Mouse (Mus musculus) forebrain, embryonic 14.5 days (tissue): ENCODE measurements around the gene Actr1a. TPM values are rescaled to one million over a fixed set of nuclear protein-coding genes. Genes with fewer than 3 reads are reported as not detected.
A peak's percentile ranks its signal among the peaks of the same experiment; 100 is the strongest.

Source experiments
- ATAC-seq: fragments of 200-750 bp; cut with Nextera tagmentation; 2 replicates; pipeline ENCODE4 v1.8.0; 2017; ENCODE audit warnings: mild to moderate bottlenecking, moderate library complexity
- DNase-seq: peaks from one replicate; pipeline ENCODE4 v3.0.0-alpha.2; 2015; ENCODE audit warnings: low spot score
- H3K27ac ChIP-seq: fragments of 300-500 bp; sonication (generic); 2 replicates; pipeline ENCODE4 v1.5.1; 2014; ENCODE audit warnings: low read depth, mild to moderate bottlenecking, control low read depth, low read length, moderate library complexity
- H3K27me3 ChIP-seq: fragments of 300-500 bp; sonication (generic); replicated peaks from 2 replicates; pipeline ENCODE4 v1.6.1; 2014; ENCODE audit warnings: low read length, control low read depth, mixed read lengths; ENCODE audit not compliant: control insufficient read depth, insufficient read depth
- H3K36me3 ChIP-seq: fragments of 300-500 bp; sonication (generic); 2 replicates; pipeline ENCODE4 v1.6.1; 2014; ENCODE audit warnings: low read length, control low read depth; ENCODE audit not compliant: control insufficient read depth, insufficient read depth
- H3K4me1 ChIP-seq: fragments of 300-500 bp; sonication (generic); 2 replicates; pipeline ENCODE4 v1.6.1; 2014; ENCODE audit warnings: antibody characterized with exemption, low read length, control low read depth; ENCODE audit not compliant: control insufficient read depth, insufficient read depth
- H3K4me2 ChIP-seq: fragments of 300-500 bp; sonication (generic); 2 replicates; pipeline ENCODE4 v1.6.1; 2014; ENCODE audit warnings: mild to moderate bottlenecking, control low read depth, low read length
- H3K4me3 ChIP-seq: fragments of 300-500 bp; sonication (generic); 2 replicates; pipeline ENCODE4 v1.5.1; 2014; ENCODE audit warnings: low read depth, low read length, control low read depth
- H3K9ac ChIP-seq: fragments of 300-500 bp; sonication (generic); 2 replicates; pipeline ENCODE4 v1.6.1; 2014; ENCODE audit warnings: mild to moderate bottlenecking, low read length, control low read depth, moderate library complexity
- H3K9me3 ChIP-seq: fragments of 300-500 bp; sonication (generic); replicated peaks from 2 replicates; pipeline ENCODE4 v1.6.1; 2016; ENCODE audit warnings: low read length, control low read depth, mixed read lengths; ENCODE audit not compliant: control insufficient read depth
- WGBS: fragments of 180-500 bp; shearing (Covaris S2); extraction: QIAGEN DNeasy Blood & Tissue Kit; methylation state at CpG from one replicate; pipeline ENCODE4 v1.1.7; 2014; 5-methylcytosine and 5-hydroxymethylcytosine counted together
- polyA plus RNA-seq: library from polyadenylated mRNA; unstranded; fragments of >200 nt; fragmentation: Nextera tagmentation; extraction: Ambion mirVana; gene quantifications from 2 replicates; pipeline ENCODE4 v1.2.1, GENCODE M21; 2014

Gene Actr1a
- polyA plus RNA-seq, 1 experiment from 2014 or later: 402 TPM

GRCm38 (mm10) chr19:46349550-46349949 is 46.0 kb downstream of the Actr1a start:
- peak overlapping the region; percentile 81 for H3K9ac ChIP-seq
- peak overlapping the region; percentile 65 for H3K4me3 ChIP-seq
- H3K4me1 ChIP-seq: peaks cover 5% of the 10 kb centered on the region; the same call in 1 of the 2 replicates
- DNase-seq: no peak
- H3K27ac ChIP-seq: no peak overlapping the region
- WGBS: 31% methylated on average over 6 of the region's 6 CpGs
- ATAC-seq: no peak
- H3K27me3 ChIP-seq: no peaks in the 10 kb centered on the region; the same call in 1 of the 2 replicates
- peak overlapping the region; percentile 95 for H3K4me2 ChIP-seq
- H3K36me3 ChIP-seq: no peaks in the 10 kb centered on the region
- H3K9me3 ChIP-seq: no peaks in the 10 kb centered on the region

GRCm38 (mm10) chr19:46348761-46349458 is 46.6 kb downstream of the Actr1a start:
- no peaks in the 10 kb centered on the region; the same call in 1 of the 2 replicates for H3K27me3 ChIP-seq
- no peaks in the 10 kb centered on the region for H3K9me3 ChIP-seq
- H3K9ac ChIP-seq: peak overlapping the region; percentile 81
- H3K4me1 ChIP-seq: peaks cover 5% of the 10 kb centered on the region; the same call in 1 of the 2 replicates
- no peaks in the 10 kb centered on the region for H3K36me3 ChIP-seq
- peak; percentile 95 for ATAC-seq
- peak overlapping the region; percentile 86 for H3K27ac ChIP-seq
- peak; percentile 91 for DNase-seq
- WGBS: under 1% methylated on average over 78 of the region's 78 CpGs
- H3K4me3 ChIP-seq: peak overlapping the region; percentile 65
- peak overlapping the region; percentile 95 for H3K4me2 ChIP-seq

GRCm38 (mm10) chr19:46347936-46348668 is 47.4 kb downstream of the Actr1a start:
- H3K9me3 ChIP-seq: no peaks in the 10 kb centered on the region
- H3K4me2 ChIP-seq: peak overlapping the region; percentile 95
- WGBS: 34% methylated on average over 14 of the region's 14 CpGs
- no peaks in the 10 kb centered on the region for H3K36me3 ChIP-seq
- peak overlapping the region; percentile 65 for H3K4me3 ChIP-seq
- ATAC-seq: peak; percentile 19; the same call in 1 of the 2 replicates
- H3K27ac ChIP-seq: peak overlapping the region; percentile 86
- H3K4me1 ChIP-seq: peaks cover 5% of the 10 kb centered on the region; the same call in 1 of the 2 replicates
- H3K9ac ChIP-seq: peak overlapping the region; percentile 81
- DNase-seq: peak; percentile 46
- H3K27me3 ChIP-seq: no peaks in the 10 kb centered on the region; the same call in 1 of the 2 replicates

- H3K4me3 ChIP-seq: no peak overlapping the region
- DNase-seq: no peak
- no peak overlapping the region for H3K9ac ChIP-seq
- H3K27ac ChIP-seq: no peak overlapping the region
- ATAC-seq: no peak
- peaks cover 5% of the 10 kb centered on the region; the same call in 1 of the 2 replicates for H3K4me1 ChIP-seq
- H3K9me3 ChIP-seq: no peaks in the 10 kb centered on the region
- no peak overlapping the region for H3K4me2 ChIP-seq
- no peaks in the 10 kb centered on the region; the same call in 1 of the 2 replicates for H3K27me3 ChIP-seq
- WGBS: 100% methylated on average over 1 of the region's 1 CpGs
- H3K36me3 ChIP-seq: no peaks in the 10 kb centered on the region
Observed at GRCm38 (mm10) chr19:46347146-46347545, 48.4 kb downstream of the Actr1a start.

GRCm38 (mm10) chr19:46344710-46345419 is 50.7 kb downstream of the Actr1a start:
- Histone ChIP-seq H3K27me3 (no peaks in the 10 kb centered on the region; the same call in 1 of the 2 replicates), H3K4me1 (peaks cover 5% of the 10 kb centered on the region; the same call in 1 of the 2 replicates), H3K9me3 (no peaks in the 10 kb centered on the region), H3K27ac (no peak overlapping the region), H3K9ac (no peak overlapping the region), H3K4me3 (no peak overlapping the region), H3K4me2 (no peak overlapping the region), H3K36me3 (no peaks in the 10 kb centered on the region)
- ATAC-seq (no peak), DNase-seq (no peak)
- WGBS: 24% methylated on average over 7 of the region's 7 CpGs

- peak; percentile 76 for DNase-seq
- WGBS: 44% methylated on average over 7 of the region's 7 CpGs
Observed at GRCm38 (mm10) chr19:46339287-46339971, 56.1 kb downstream of the Actr1a start.

GRCm38 (mm10) chr19:46338942-46339286 is 56.6 kb downstream of the Actr1a start:
- DNase-seq (no peak), ATAC-seq (no peak)
- Histone ChIP-seq H3K9ac (peak overlapping the region; percentile 32), H3K27me3 (no peaks in the 10 kb centered on the region), H3K4me1 (peaks cover 12% of the 10 kb centered on the region), H3K36me3 (no peaks in the 10 kb centered on the region), H3K9me3 (no peaks in the 10 kb centered on the region), H3K4me3 (peak overlapping the region; percentile 66), H3K4me2 (peak overlapping the region; percentile 88), H3K27ac (peak overlapping the region; percentile 55; the same call in 1 of the 2 replicates)
- 54% methylated on average over 6 of the region's 6 CpGs for WGBS

More at GRCm38 (mm10) chr19:46339287-46339971, 56.1 kb downstream of the Actr1a start:
- Histone ChIP-seq H3K4me2 (peak overlapping the region; percentile 88; the same call in 1 of the 2 replicates), H3K27me3 (no peaks in the 10 kb centered on the region), H3K27ac (peak overlapping the region; percentile 55; the same call in 1 of the 2 replicates), H3K9me3 (no peaks in the 10 kb centered on the region), H3K36me3 (no peaks in the 10 kb centered on the region), H3K4me3 (no peak overlapping the region), H3K4me1 (peaks cover 12% of the 10 kb centered on the region), H3K9ac (peak overlapping the region; percentile 32)
- ATAC-seq: peak; percentile 10; the same call in 1 of the 2 replicates

GRCm38 (mm10) chr19:46338331-46338936 is 57.1 kb downstream of the Actr1a start, which contains the start of gene Cuedc2:
Gene Cuedc2, minus strand, starts transcription at chr19:46338702.
- peak within 1 kb of the TSS; percentile 86 for H3K9ac ChIP-seq
- DNase-seq (peak; percentile 98), ATAC-seq (peak; percentile 90)
- H3K4me1 ChIP-seq: peaks cover 12% of the 10 kb centered on the region
- H3K4me2 ChIP-seq: peak within 1 kb of the TSS; percentile 88
- no peaks in the 10 kb centered on the region for H3K27me3 ChIP-seq
- H3K27ac ChIP-seq: peak within 1 kb of the TSS; percentile 75
- H3K9me3 ChIP-seq: no peaks in the 10 kb centered on the region
- WGBS: under 1% methylated on average over 29 of the region's 31 CpGs
- H3K36me3 ChIP-seq: no peaks in the 10 kb centered on the region
- H3K4me3 ChIP-seq: peak within 1 kb of the TSS; percentile 66
